Mouse (Mus musculus): ENCODE data around the gene Rab1a. TPM values are rescaled to one million over a fixed set of nuclear protein-coding genes. Genes with fewer than 3 reads are reported as not detected.

The Rab1a gene
- polyA plus RNA-seq, 1 experiment from 2014 or later: 255 TPM

GRCm38 (mm10) chr11:20253088-20253487 lies 51.9 kb downstream of the Rab1a start:
- no peaks in the 10 kb centered on the region for H3K36me3 ChIP-seq
- 76% methylated on average over 2 of the region's 2 CpGs for WGBS
- ATAC-seq (replicated peaks; ENCODE audit: low FRiP score): no peak
- no peaks in the 10 kb centered on the region for H3K27me3 ChIP-seq
- H3K4me1 ChIP-seq: peaks cover 10% of the 10 kb centered on the region
- no peaks in the 10 kb centered on the region for H3K9me3 ChIP-seq (replicated peaks)
- H3K4me2 ChIP-seq: no peak overlapping the region
- H3K9ac ChIP-seq: no peak overlapping the region
- H3K4me3 ChIP-seq (replicated peaks): no peak overlapping the region
- H3K27ac ChIP-seq: no peak overlapping the region

GRCm38 (mm10) chr11:20254791-20255190 lies 53.6 kb downstream of the Rab1a start:
- WGBS: 83% methylated on average over 4 of the region's 4 CpGs
- Histone ChIP-seq H3K4me3 (replicated peaks) (no peak overlapping the region), H3K4me1 (peaks cover 5% of the 10 kb centered on the region; the same call in 1 of the 2 replicates), H3K9me3 (replicated peaks) (no peaks in the 10 kb centered on the region), H3K9ac (no peak overlapping the region), H3K4me2 (no peak overlapping the region), H3K27me3 (no peaks in the 10 kb centered on the region), H3K27ac (no peak overlapping the region), H3K36me3 (no peaks in the 10 kb centered on the region)
- ATAC-seq (replicated peaks; ENCODE audit: low FRiP score): no peak

GRCm38 (mm10) chr11:20262628-20263380 lies 61.6 kb downstream of the Rab1a start:
- no peaks in the 10 kb centered on the region for H3K4me1 ChIP-seq
- no peak overlapping the region for H3K4me3 ChIP-seq (replicated peaks)
- no peaks in the 10 kb centered on the region for H3K36me3 ChIP-seq
- no peaks in the 10 kb centered on the region for H3K27me3 ChIP-seq
- H3K9me3 ChIP-seq (replicated peaks): no peaks in the 10 kb centered on the region
- no peak for ATAC-seq (replicated peaks; ENCODE audit: low FRiP score)
- no peak overlapping the region for H3K9ac ChIP-seq
- WGBS: 64% methylated on average over 8 of the region's 8 CpGs
- no peak overlapping the region for H3K4me2 ChIP-seq
- H3K27ac ChIP-seq: no peak overlapping the region

DNA sequence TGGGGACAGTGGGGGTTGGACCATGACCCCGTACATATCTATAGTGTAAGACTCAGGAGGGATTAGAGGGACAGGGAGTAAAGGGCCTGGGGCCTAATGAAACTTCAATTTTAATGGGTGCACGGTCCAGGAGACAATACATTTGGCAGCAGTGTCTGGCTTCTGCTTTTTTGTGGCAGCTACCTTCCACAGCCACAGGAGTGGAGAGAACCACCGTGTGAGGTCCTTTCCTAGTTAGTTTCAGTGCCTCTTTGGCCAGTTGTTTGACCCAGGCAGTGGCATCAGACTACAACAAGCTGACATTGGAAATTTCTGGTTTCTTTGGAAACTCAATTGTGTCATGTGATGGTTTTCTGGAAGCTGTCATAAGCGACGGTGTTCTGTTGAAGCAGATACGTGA lies 68.7 kb downstream of the Rab1a start:
- Histone ChIP-seq H3K27me3 (no peaks in the 10 kb centered on the region), H3K36me3 (no peaks in the 10 kb centered on the region), H3K4me3 (replicated peaks) (no peak overlapping the region), H3K9ac (no peak overlapping the region), H3K4me2 (no peak overlapping the region), H3K27ac (no peak overlapping the region), H3K4me1 (no peaks in the 10 kb centered on the region), H3K9me3 (replicated peaks) (no peaks in the 10 kb centered on the region)
- 85% methylated on average over 6 of the region's 6 CpGs for WGBS
- no peak for ATAC-seq (replicated peaks; ENCODE audit: low FRiP score)

DNA sequence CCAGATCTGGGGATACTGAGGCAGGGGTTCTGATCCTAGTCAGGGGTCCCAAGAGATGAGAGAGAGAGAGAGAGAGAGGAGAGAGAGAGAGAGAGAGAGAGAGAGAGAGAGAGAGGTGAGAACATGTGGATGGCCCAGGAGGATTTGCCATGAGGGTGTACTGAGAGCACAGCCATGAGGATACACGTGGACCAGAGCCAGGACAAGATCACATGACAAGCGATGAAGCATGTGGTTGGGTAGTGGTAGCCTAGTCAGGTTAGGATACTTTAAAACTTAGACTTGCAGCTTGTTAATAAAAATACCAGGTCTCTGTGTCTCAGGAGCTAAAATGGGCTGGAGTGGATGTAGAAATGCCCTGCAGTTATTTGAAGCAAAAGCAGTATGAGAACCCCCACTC lies 74.7 kb downstream of the Rab1a start:
- Histone ChIP-seq H3K4me2 (no peak overlapping the region), H3K9ac (no peak overlapping the region), H3K27me3 (no peaks in the 10 kb centered on the region), H3K4me3 (replicated peaks) (no peak overlapping the region), H3K4me1 (peaks cover 11% of the 10 kb centered on the region; the same call in 1 of the 2 replicates), H3K36me3 (no peaks in the 10 kb centered on the region), H3K9me3 (replicated peaks) (no peaks in the 10 kb centered on the region), H3K27ac (no peak overlapping the region)
- 71% methylated on average over 2 of the region's 2 CpGs for WGBS
- no peak for ATAC-seq (replicated peaks; ENCODE audit: low FRiP score)

Other genes with a start within 250 kb of the Rab1a start
- gene Actr2, start 88.5 kb upstream of the Rab1a start, polyA plus RNA-seq (2015; fragmentation: Nextera tagmentation; extraction: Ambion mirVana): 125 and 146 TPM in 2 replicates
- 35.0 and 38.6 TPM in 2 replicates for gene Cep68, start 48.0 kb downstream of the Rab1a start, polyA plus RNA-seq (2015; fragmentation: Nextera tagmentation; extraction: Ambion mirVana)
- 10.0 and 10.1 TPM in 2 replicates for gene Slc1a4, start 131.3 kb downstream of the Rab1a start, polyA plus RNA-seq (2015; fragmentation: Nextera tagmentation; extraction: Ambion mirVana)